Mouse (Mus musculus) megakaryocyte, embryonic 14.5 days (primary cell): ENCODE measurements around the gene Ctse.

Experiments used
- FLI1 ChIP-seq: IDR thresholded peaks from 2 replicates; pipeline ENCODE4 v1.6.1; 2012; ENCODE audit warnings: low read length, inconsistent platforms, mixed read lengths
- GATA1 ChIP-seq: IDR thresholded peaks from 3 replicates; pipeline ENCODE4 v1.6.1; 2012; ENCODE audit warnings: mixed read lengths, low read length, inconsistent platforms, borderline replicate concordance

GRCm38 (mm10) chr1:131623644-131624043, 14.5 kb upstream of the Ctse start:
- no peak for TF ChIP-seq GATA1
- no peak for TF ChIP-seq FLI1
